Mouse (Mus musculus) heart, postnatal 14 days (tissue): Measurements from ENCODE around the gene Kcnh8. TPM values are rescaled to one million over a fixed set of nuclear protein-coding genes. Genes with fewer than 3 reads are reported as not detected.

Source experiments
- DNase-seq, 2 experiments: peaks; one replicate each; pipeline ENCODE4 v3.0.0; 2021 to 2022
- intact Hi-C: fragments of 180-260 bp; cut with DNase I; formaldehyde crosslinking; loops from one replicate; pipeline ENCODE4 v1.15.1; 2025
- total RNA-seq, 2 experiments: library from RNA; stranded (reverse); gene quantifications; 2 replicates each; pipeline ENCODE4 v1.2.3; 2021

The Kcnh8 gene
- total RNA-seq, 2 experiments from 2014 or later, result 0.05 TPM; not detected in 1

DNA sequence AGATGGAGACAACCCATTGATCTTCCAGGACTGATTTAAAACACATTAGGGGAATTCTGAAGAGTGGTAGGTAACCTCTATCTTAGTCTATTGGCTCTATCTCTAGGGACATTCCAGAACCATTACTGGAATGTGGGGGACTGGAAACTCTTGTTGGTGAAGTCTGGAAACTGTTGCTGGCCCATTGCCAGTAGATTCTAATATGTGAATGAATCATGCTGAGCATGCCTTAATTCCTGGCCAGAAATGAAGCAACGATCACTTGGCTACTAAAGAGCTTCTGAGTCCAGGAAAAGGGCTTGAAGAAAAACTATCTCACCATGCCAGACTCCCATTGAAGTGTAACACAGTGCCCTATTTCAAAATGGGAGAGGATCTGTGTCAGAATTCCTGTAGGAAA, 208.3 kb downstream of the Kcnh8 start:
- peak in 1 of 2 experiments; percentile 20 for DNase-seq

DNA sequence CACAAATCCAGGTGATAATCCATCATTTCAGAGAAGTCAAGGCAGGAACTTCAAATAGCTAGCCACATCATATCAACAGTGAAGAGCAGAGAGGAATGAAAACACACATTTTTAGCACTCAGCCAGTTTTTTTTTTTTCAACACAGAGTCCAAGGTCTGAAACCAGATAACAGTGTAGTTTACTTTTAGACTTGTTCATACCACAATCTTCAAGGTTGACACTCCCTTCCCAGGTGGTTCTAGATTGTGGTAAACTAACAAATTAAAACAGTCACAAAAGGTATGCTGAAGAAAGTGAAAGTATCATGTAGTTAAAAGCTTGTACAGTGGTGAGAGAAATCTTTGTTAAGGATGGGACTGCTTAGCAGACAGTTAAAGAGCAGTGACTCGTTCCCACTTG, 216.5 kb downstream of the Kcnh8 start:
- no peak for DNase-seq
- intact Hi-C loops, result no loop called here

More for the DNA sequence above, 208.3 kb downstream of the Kcnh8 start:
- intact Hi-C loops, result no loop called here

DNA sequence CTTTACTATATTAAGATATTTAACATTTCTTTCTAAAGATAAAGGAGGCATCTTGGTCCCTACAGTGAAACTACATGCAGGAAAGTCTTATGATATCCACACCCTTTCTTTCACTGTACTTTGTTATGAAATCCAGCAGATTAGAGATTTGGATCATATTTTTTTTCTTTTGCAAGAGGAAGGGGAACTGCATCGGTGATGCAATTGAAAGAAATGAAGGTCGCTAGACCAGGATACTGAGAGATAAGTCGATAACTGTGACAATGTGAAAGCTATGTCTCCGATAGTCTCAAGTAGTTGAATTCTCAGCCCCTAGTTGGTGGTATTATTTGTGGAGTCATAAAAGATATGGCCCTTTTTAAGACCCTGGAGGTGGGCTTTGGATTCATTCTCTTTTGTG, 227.2 kb downstream of the Kcnh8 start:
- no peak for DNase-seq
- intact Hi-C loops, result no loop called here

DNA sequence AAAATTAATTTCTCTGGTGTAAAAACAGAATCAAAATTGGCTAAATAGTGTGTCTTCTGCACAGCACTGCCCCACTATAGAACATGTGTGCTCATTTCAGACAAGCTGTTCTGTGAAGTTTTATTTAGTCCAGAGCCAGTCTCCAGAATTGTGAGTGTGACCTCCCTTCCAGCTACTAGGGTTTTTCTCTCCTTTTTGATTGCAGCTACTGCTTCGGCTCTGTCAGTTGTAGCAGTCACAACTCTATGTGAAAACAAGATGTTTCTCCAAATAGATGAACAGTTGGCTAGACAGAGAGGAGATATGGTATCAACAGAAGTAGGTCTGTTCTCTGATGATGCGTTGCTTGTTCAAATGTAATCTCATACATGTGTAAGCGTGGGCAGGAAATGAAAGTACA, 270.7 kb downstream of the Kcnh8 start:
- intact Hi-C loops, result no loop called here
- DNase-seq, result no peak

DNA sequence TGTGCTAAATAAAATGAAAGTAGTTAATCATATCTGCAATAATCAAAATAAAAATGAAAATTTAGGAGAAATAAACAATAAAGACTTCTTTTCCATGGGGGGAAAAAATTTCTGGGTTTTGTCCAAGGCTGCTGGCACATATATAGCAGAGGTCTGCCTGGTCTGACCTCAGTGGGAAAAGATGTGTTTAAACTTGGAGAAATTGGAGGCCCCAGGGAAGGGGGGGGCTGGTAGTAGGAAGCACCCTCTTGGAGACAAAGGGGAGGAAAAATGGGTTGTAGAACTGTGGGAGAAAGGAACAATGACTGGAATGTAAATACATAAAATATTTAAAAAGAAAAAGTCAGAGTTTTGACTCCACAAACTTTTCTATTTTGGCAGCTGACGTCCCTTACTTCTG, 276.5 kb downstream of the Kcnh8 start:
- intact Hi-C loops, result no loop called here
- DNase-seq, result no peak

DNA sequence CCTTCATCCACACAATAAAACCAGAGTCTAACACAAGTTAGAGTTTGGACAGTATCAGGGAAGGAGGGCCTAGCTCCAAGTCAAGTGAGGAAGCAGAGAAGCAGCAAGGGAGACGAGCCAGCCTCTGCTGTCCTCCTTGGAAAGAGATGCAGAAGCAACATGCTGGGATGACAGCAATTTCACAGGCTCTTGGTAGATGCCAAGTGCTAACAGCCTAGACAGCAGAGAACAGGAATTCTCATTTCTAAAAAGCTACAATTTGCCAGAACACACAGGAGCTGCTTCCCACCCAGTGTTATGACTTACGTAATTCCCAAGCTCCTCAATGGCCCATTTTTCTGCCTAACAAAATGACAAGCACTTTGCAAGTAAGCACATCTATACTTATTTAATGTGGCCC, 277.5 kb downstream of the Kcnh8 start:
- intact Hi-C loops, result no loop called here
- DNase-seq, result no peak

DNA sequence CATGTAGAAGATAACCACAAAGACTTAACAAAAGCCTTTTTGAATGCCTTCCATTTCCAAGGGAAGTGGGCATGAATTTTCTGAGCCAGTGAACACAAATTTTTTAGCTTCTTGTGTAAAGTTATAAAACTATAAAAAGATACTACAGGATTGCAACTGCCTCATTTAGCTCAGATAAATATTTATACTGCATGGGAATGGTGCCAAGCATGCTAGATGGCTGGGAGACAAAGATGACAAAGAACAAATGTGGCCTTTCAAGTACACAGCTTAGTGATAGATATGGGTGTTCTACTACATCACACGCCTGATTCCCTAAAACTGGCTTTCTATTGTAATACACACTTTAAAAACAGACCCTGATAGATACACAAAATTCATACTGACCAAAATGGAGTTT, 282.7 kb downstream of the Kcnh8 start:
- intact Hi-C loops, result no loop called here
- DNase-seq, result no peak

DNA sequence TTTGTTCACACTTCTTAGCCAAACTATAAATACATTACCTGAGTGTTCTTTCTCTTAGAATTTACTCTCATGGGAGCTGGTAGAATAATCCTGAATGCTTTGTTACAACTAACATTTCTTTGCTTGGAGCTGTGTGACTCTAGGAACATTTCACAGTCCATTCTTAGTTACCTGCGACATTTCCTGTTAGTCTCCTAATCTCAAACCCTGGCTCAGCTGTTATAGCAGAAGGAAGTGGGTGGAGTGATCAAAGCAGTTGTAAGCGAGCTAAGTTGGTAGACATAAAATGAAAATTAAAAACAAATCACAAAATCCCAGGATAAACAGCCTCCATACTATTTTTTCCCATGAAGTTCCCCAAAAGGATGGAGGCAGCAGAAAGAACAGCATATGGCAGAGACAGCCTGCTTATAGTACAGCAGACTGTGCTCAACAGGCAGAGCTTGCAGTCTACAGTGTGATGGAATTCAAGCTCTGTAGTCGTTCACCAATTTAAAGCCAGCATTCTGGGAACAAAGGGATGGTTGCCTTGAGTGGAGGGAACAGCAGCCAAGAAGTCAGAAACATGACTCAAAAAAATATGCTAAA, 318.1 kb downstream of the Kcnh8 start:
- intact Hi-C loops, result no loop called here
- DNase-seq, result no peak

DNA sequence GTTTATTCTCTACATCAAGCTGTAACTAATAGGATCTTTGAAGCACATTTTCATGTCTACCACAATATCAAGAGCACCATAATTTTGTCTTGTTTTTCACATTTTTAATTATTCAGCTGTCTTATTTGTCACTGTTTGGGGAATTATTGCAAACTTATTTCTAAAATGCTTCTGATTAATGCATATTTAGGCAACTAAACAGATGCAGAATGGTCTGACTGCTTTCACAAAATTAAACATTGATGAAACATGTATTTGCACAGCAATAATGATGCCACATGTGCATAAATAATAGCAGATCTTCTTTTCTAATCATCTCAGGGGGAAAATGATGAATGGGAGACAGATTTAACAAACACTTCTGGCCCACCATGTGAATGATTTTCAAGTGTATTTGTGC, 341.5 kb downstream of the Kcnh8 start:
- intact Hi-C loops, result no loop called here
- DNase-seq, result no peak

DNA sequence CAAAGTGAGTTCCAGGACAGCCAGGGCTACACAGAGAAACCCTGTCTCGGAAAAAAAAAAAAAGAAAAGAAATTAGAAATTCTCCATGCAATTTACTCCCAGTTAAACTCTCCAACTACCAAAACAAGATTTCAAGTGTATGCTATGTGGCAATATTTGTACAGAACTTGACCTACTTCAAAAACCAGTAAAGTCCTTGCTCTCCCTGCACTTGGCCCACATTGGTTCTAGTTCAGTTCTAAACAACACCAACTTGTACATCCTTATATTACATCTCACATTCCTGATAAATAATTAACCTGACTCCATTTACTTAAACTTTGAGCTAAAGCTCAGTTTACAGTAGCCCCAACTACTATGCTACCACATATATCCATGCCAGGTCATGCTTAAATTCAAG, 370.2 kb downstream of the Kcnh8 start:
- no peak for DNase-seq

DNA sequence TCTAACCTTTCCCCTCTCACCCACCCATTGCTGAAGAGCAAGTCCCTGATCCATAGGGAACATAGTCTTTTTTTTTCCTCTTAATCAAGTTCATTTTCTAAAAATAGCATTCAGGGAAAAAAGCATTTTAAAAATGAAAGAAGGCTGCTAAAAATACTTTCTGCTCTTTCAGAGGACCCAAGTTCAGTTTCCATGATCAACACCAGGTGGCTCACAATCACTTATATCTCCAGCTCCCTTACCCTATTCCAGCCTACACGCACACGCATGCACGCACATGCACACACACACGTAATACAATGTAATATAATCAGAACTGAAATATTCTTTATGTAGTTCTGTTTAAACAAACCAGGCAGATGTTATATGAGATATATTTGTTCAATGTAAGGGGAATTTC, 378.4 kb downstream of the Kcnh8 start:
- intact Hi-C loops, result no loop called here
- no peak for DNase-seq

More for the DNA sequence above, 370.2 kb downstream of the Kcnh8 start:
- intact Hi-C loops, result no loop called here
